Mouse (Mus musculus) spleen, adult 2 months (tissue): ENCODE measurements around the gene Isy1. TPM values are rescaled to one million over a fixed set of nuclear protein-coding genes. Genes with fewer than 3 reads are reported as not detected.

Experiments
- DNase-seq, 2 experiments: peaks; one replicate each; pipeline versions ENCODE4 v3.0.0 to v3.0.0-alpha.2; 2012 to 2021; ENCODE audit warnings: low spot score in 2 of 2, low read depth in 1 of 2
- H3K27ac ChIP-seq: fragments of 200-500 bp; 2 replicates; pipeline ENCODE4 v1.5.1; 2012; ENCODE audit warnings: low read length, inconsistent platforms; ENCODE audit not compliant: insufficient read depth
- H3K27me3 ChIP-seq: fragments of 200-500 bp; 2 replicates; pipeline ENCODE4 v1.6.1; 2012; ENCODE audit warnings: mild to moderate bottlenecking, moderate library complexity, low read length, inconsistent platforms; ENCODE audit not compliant: control insufficient read depth, insufficient read depth
- H3K36me3 ChIP-seq: fragments of 200-500 bp; 2 replicates; pipeline ENCODE4 v1.6.1; 2012; ENCODE audit warnings: mild to moderate bottlenecking, low read length, inconsistent platforms; ENCODE audit not compliant: control insufficient read depth, insufficient read depth
- H3K4me1 ChIP-seq: fragments of 200-500 bp; 2 replicates; pipeline ENCODE4 v1.6.1; 2011; ENCODE audit warnings: inconsistent platforms; ENCODE audit not compliant: control insufficient read depth, insufficient read depth, insufficient read length
- H3K4me3 ChIP-seq: fragments of 200-500 bp; 2 replicates; pipeline ENCODE4 v1.5.1; 2011; ENCODE audit warnings: mild to moderate bottlenecking, inconsistent platforms; ENCODE audit not compliant: insufficient read depth, insufficient read length; ENCODE audit errors: extremely low read depth
- CTCF ChIP-seq: fragments of 200-500 bp; IDR thresholded peaks from 2 replicates; pipeline ENCODE4 v1.5.1; 2011; ENCODE audit warnings: mild to moderate bottlenecking, inconsistent platforms; ENCODE audit not compliant: insufficient read depth, insufficient read length, insufficient replicate concordance; ENCODE audit errors: extremely low read depth
- POLR2A ChIP-seq: fragments of 200-500 bp; IDR thresholded peaks from 2 replicates; pipeline ENCODE4 v1.6.1; 2011; ENCODE audit warnings: low read depth, low read length, inconsistent platforms
- WGBS: fragments of 180-500 bp; shearing (Covaris S2); methylation state at CpG from one replicate; pipeline ENCODE4 v1.1.7; 2018; 5-methylcytosine and 5-hydroxymethylcytosine counted together
- polyA plus RNA-seq: library from polyadenylated mRNA; depleted of rRNA; stranded (reverse); fragments of >200 nt; gene quantifications from 2 replicates; pipeline ENCODE4 v1.2.3, GENCODE M21; 2012

Isy1 gene
- polyA plus RNA-seq, 1 experiment, result 17.8 TPM

GRCm38 (mm10) chr6:87868871-87869506 lies 30.4 kb upstream of the Isy1 start:
- no peak overlapping the region for H3K27ac ChIP-seq
- DNase-seq, result no peak
- no peaks in the 10 kb centered on the region for H3K36me3 ChIP-seq
- no peak overlapping the region for H3K4me3 ChIP-seq
- H3K27me3 ChIP-seq, result no peaks in the 10 kb centered on the region
- no peak for TF ChIP-seq CTCF
- TF ChIP-seq POLR2A, result no peak
- H3K4me1 ChIP-seq, result no peaks in the 10 kb centered on the region
- WGBS, result 53% methylated on average over 9 of the region's 9 CpGs

GRCm38 (mm10) chr6:87867256-87867655 lies 28.7 kb upstream of the Isy1 start:
- no peaks in the 10 kb centered on the region for H3K4me1 ChIP-seq
- DNase-seq, result no peak
- TF ChIP-seq POLR2A (no peak), CTCF (no peak)
- no peak overlapping the region for H3K27ac ChIP-seq
- H3K27me3 ChIP-seq, result no peaks in the 10 kb centered on the region
- WGBS, result 60% methylated on average over 2 of the region's 2 CpGs
- H3K36me3 ChIP-seq, result no peaks in the 10 kb centered on the region
- no peak overlapping the region for H3K4me3 ChIP-seq

GRCm38 (mm10) chr6:87866211-87866610 lies 27.6 kb upstream of the Isy1 start:
- Histone ChIP-seq H3K27ac (no peak overlapping the region), H3K4me3 (no peak overlapping the region), H3K27me3 (no peaks in the 10 kb centered on the region), H3K4me1 (no peaks in the 10 kb centered on the region), H3K36me3 (no peaks in the 10 kb centered on the region)
- no peak for DNase-seq
- 90% methylated on average over 6 of the region's 6 CpGs for WGBS
- TF ChIP-seq CTCF, result no peak
- TF ChIP-seq POLR2A, result no peak

- H3K27me3 ChIP-seq, result no peaks in the 10 kb centered on the region
- no peak for DNase-seq
- WGBS, result 68% methylated on average over 1 of the region's 1 CpGs
- no peak overlapping the region for H3K4me3 ChIP-seq
- H3K27ac ChIP-seq, result no peak overlapping the region
- no peaks in the 10 kb centered on the region for H3K36me3 ChIP-seq
- TF ChIP-seq CTCF (no peak), POLR2A (no peak)
- H3K4me1 ChIP-seq, result no peaks in the 10 kb centered on the region
Observed at GRCm38 (mm10) chr6:87857071-87857470, 18.5 kb upstream of the Isy1 start.

- peaks cover 4% of the 10 kb centered on the region for H3K36me3 ChIP-seq
- peaks cover 3% of the 10 kb centered on the region for H3K4me1 ChIP-seq
- no peak overlapping the region for H3K27ac ChIP-seq
- no peak for TF ChIP-seq POLR2A
- no peak for TF ChIP-seq CTCF
- no peak overlapping the region for H3K4me3 ChIP-seq
- no peaks in the 10 kb centered on the region for H3K27me3 ChIP-seq
- no peak for DNase-seq
- 80% methylated on average over 4 of the region's 4 CpGs for WGBS
Observed at GRCm38 (mm10) chr6:87853446-87853845, 14.8 kb upstream of the Isy1 start.

- Histone ChIP-seq H3K27ac (no peak overlapping the region), H3K4me3 (no peak overlapping the region), H3K27me3 (no peaks in the 10 kb centered on the region), H3K36me3 (peaks cover 6% of the 10 kb centered on the region), H3K4me1 (peaks cover 3% of the 10 kb centered on the region)
- 88% methylated on average over 6 of the region's 6 CpGs for WGBS
- DNase-seq, result no peak
- TF ChIP-seq POLR2A (no peak), CTCF (no peak)
Observed at GRCm38 (mm10) chr6:87851871-87852270, 13.3 kb upstream of the Isy1 start.

GRCm38 (mm10) chr6:87850900-87851614 lies 12.5 kb upstream of the Isy1 start, which contains the start of gene Cnbp:
Gene Cnbp (minus strand): TSS chr6:87851106.
- peaks cover 3% of the 10 kb centered on the region for H3K4me1 ChIP-seq
- peak; percentile 94 to 96 for DNase-seq
- under 1% methylated on average over 55 of the region's 55 CpGs for WGBS
- H3K4me3 ChIP-seq, result peak within 1 kb of the TSS; percentile 96
- peaks cover 6% of the 10 kb centered on the region for H3K36me3 ChIP-seq
- H3K27ac ChIP-seq, result peak within 1 kb of the TSS; percentile 98
- TF ChIP-seq POLR2A, result peak; percentile 76
- no peak for TF ChIP-seq CTCF
- no peaks in the 10 kb centered on the region for H3K27me3 ChIP-seq
